Mouse (Mus musculus) ovary, postnatal 36 days (tissue): ENCODE results near the gene Gm7233.
"Not testable (repeated sequence)": the region's sequence is repeated elsewhere in the genome, so short reads cannot be mapped to it uniquely, and the experiment has no call there.

Experiments
- DNase-seq: peaks from one replicate; pipeline ENCODE4 v3.0.0; 2022; ENCODE audit warnings: low spot score, mixed read lengths

The Gm7233 gene

GRCm38 (mm10) chr14:43179567-43179966 lies at the start of gene Gm7233:
TSS of gene Gm7233 (plus strand) at chr14:43179867.
- not testable (repeated sequence) for DNase-seq

- not testable (repeated sequence) for DNase-seq
Observed at GRCm38 (mm10) chr14:43167189-43167588, 12.5 kb upstream of the Gm7233 start.

- DNase-seq: not testable (repeated sequence)
Observed at GRCm38 (mm10) chr14:43167942-43168341, 11.7 kb upstream of the Gm7233 start.

- DNase-seq: not testable (repeated sequence)
Observed at GRCm38 (mm10) chr14:43168573-43169170, 11.0 kb upstream of the Gm7233 start.

GRCm38 (mm10) chr14:43235204-43235603 lies 55.5 kb downstream of the Gm7233 start, which contains the start of gene Gm8122:
TSS of gene Gm8122 (minus strand) at chr14:43235304.
- not testable (repeated sequence) for DNase-seq
